Mouse (Mus musculus): ENCODE measurements around the gene Aak1. TPM values are rescaled to one million over a fixed set of nuclear protein-coding genes. Genes with fewer than 3 reads are reported as not detected.

Aak1 gene
- total and polyA plus RNA-seq, 2 experiments from 2014 or later = 41.8 to 79.2 TPM

DNA sequence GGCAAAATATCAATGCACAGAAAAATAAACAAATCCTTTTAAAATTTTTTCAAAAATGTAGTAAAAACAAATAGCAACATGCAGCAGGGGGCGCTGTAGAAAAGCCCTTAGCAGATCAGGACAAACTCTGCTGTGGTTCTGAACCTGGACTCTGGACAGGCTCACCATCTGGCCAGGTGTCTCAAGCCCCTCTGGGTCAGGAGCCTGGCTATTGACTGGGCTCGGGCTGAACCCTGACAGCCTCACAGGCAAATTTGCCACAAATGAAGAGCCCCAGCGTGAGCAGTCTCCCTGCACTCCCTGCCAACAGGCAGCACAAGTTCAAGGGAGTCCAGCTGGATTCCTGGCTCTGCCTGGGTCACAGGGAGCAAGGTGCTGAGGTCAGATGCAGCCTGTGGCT, 36.0 kb upstream of the Aak1 start:
- Histone ChIP-seq H3K9ac (replicated peaks; ENCODE audit: low read length, poor library complexity, severe bottlenecking) (no peak overlapping the region), H3K4me2 (ENCODE audit: low read depth, low read length, poor library complexity, severe bottlenecking) (no peak overlapping the region)
- 21% methylated on average over 3 of the region's 3 CpGs for WGBS

DNA sequence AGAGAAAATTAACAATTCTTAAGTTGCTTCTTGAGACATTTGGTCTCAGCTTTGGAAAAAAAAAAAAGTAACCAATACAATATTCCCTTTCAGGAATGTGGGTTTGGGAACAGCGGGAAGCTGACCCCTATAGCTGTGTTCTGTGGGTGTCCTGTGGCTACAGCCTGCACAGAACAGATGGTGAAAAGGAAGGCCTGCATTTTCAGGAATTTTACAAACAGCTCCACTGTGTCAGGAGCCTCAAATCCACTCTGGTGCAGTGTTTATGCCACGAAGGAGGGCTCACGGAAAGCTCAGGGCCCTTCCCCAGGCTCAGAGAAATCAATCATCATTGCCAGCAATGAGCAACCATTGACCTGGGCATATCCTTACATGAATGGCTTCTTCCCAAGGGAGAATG, 34.4 kb upstream of the Aak1 start:
- H3K4me2 ChIP-seq (ENCODE audit: low read depth, low read length, poor library complexity, severe bottlenecking) = no peak overlapping the region
- ATAC-seq (ENCODE audit: low FRiP score) = no peak
- H3K9ac ChIP-seq (replicated peaks; ENCODE audit: low read length, poor library complexity, severe bottlenecking) = no peak overlapping the region
- H3K4me3 ChIP-seq (ENCODE audit: low read depth, low read length) = no peak overlapping the region
- H3K27me3 ChIP-seq (ENCODE audit: insufficient read depth, low read length) = no peaks in the 10 kb centered on the region
- no peak for DNase-seq (ENCODE audit: low spot score)
- peaks cover 3% of the 10 kb centered on the region for H3K4me1 ChIP-seq (ENCODE audit: insufficient read depth, low read length)
- H3K27ac ChIP-seq (ENCODE audit: low read depth, low read length) = peak overlapping the region; percentile 26; the same call in 1 of the 2 replicates
- 43% methylated on average over 3 of the region's 3 CpGs for WGBS
- no peak for TF ChIP-seq CTCF (IDR thresholded peaks at IDR 0.05)
- H3K36me3 ChIP-seq (ENCODE audit: insufficient read depth, low read length) = no peaks in the 10 kb centered on the region
- H3K9me3 ChIP-seq (ENCODE audit: low read length) = no peaks in the 10 kb centered on the region

More for the DNA sequence above, 36.0 kb upstream of the Aak1 start:
- Histone ChIP-seq H3K4me1 (ENCODE audit: insufficient read depth, low read length) (peaks cover 5% of the 10 kb centered on the region), H3K36me3 (ENCODE audit: insufficient read depth, low read length) (no peaks in the 10 kb centered on the region), H3K4me3 (ENCODE audit: low read depth, low read length) (no peak overlapping the region), H3K9me3 (ENCODE audit: low read length) (no peaks in the 10 kb centered on the region), H3K27ac (ENCODE audit: low read depth, low read length) (no peak overlapping the region), H3K27me3 (ENCODE audit: insufficient read depth, low read length) (no peaks in the 10 kb centered on the region)
- DNase-seq (ENCODE audit: low spot score) (peak; percentile 26), ATAC-seq (ENCODE audit: low FRiP score) (no peak)
- peak; percentile 59 for TF ChIP-seq CTCF (IDR thresholded peaks at IDR 0.05)

DNA sequence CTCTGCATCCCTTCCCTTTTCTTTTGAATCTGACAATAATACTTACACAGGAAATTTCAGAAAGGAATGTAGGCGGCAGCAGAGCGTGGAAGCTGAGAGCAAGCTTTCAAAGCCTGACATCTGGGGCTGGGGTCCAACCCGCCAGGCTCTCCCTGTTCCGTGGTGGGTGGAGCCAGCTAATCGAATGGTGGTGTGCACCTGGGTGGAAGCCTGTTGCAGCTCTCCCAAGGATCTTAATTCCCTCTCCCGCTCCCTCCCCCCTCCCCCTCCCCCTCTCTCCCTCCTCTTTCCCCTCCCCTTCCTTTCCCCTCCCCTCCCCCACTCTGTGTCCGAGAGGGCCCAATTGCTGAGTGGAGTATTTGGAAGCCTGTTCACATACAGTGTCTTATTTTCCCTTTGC, 33.9 kb upstream of the Aak1 start:
- H3K36me3 ChIP-seq (ENCODE audit: insufficient read depth, low read length) = no peaks in the 10 kb centered on the region
- H3K9ac ChIP-seq (replicated peaks; ENCODE audit: low read length, poor library complexity, severe bottlenecking) = no peak overlapping the region
- 5% methylated on average over 7 of the region's 7 CpGs for WGBS
- H3K27me3 ChIP-seq (ENCODE audit: insufficient read depth, low read length) = no peaks in the 10 kb centered on the region
- H3K9me3 ChIP-seq (ENCODE audit: low read length) = no peaks in the 10 kb centered on the region
- peak; percentile 19; the same call in 1 of the 2 replicates for TF ChIP-seq CTCF (IDR thresholded peaks at IDR 0.05)
- peak overlapping the region; percentile 26; the same call in 1 of the 2 replicates for H3K4me2 ChIP-seq (ENCODE audit: low read depth, low read length, poor library complexity, severe bottlenecking)
- 0 out of 2 replicates have a peak overlapping the region, but pooled peaks have one; percentile 26 for H3K27ac ChIP-seq (ENCODE audit: low read depth, low read length)
- DNase-seq (ENCODE audit: low spot score) (peak; percentile 31), ATAC-seq (ENCODE audit: low FRiP score) (no peak)
- no peaks in the 10 kb centered on the region; the same call in 1 of the 2 replicates for H3K4me1 ChIP-seq (ENCODE audit: insufficient read depth, low read length)
- no peak overlapping the region for H3K4me3 ChIP-seq (ENCODE audit: low read depth, low read length)

DNA sequence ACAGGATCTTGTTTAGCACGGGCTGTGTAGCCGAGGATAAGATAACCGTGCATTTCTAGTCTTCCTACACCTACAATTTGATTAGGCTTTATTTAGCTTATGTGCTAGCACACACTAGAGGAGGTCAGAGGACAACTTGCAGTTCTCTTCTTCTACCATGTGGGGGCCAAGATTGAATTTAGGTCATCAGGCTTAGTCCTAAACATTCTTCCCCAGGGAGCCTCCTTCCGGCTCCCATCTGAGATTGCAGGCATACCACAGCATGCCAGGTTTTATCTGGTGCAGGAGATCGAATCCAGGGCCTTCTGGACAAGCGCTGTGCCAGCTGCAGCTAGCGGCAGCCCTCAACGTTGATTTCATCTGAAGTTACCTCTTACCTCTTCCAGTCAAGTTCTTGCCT, 32.7 kb upstream of the Aak1 start:
- Histone ChIP-seq H3K9ac (replicated peaks; ENCODE audit: low read length, poor library complexity, severe bottlenecking) (no peak overlapping the region), H3K4me2 (ENCODE audit: low read depth, low read length, poor library complexity, severe bottlenecking) (no peak overlapping the region), H3K27ac (ENCODE audit: low read depth, low read length) (no peak overlapping the region), H3K9me3 (ENCODE audit: low read length) (no peaks in the 10 kb centered on the region), H3K36me3 (ENCODE audit: insufficient read depth, low read length) (no peaks in the 10 kb centered on the region), H3K4me3 (ENCODE audit: low read depth, low read length) (no peak overlapping the region), H3K27me3 (ENCODE audit: insufficient read depth, low read length) (no peaks in the 10 kb centered on the region), H3K4me1 (ENCODE audit: insufficient read depth, low read length) (no peaks in the 10 kb centered on the region; the same call in 1 of the 2 replicates)
- peak; percentile 64 for TF ChIP-seq CTCF (IDR thresholded peaks at IDR 0.05)
- peak; percentile 78 for DNase-seq (ENCODE audit: low spot score)
- WGBS = 31% methylated on average over 8 of the region's 8 CpGs
- ATAC-seq (ENCODE audit: low FRiP score) = no peak

DNA sequence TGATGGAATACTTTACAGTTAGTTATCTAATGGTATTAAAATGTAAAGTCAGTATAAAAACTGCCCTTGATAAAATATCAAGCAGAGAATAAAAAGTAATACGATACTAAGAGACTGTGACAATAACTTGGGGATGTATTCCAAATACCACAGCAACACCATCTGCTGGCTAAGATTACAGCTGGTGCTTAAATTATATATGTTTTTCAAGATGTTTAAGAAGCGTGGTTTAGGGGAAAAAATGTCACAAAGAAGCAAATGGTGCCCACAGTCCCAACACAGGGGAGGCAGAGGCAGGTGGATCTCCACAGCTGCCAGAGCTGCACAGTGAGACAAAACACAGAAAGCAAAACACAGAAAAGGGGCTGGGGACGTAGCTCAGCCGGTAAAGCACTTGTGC, 30.4 kb upstream of the Aak1 start:
- WGBS = 79% methylated on average over 4 of the region's 4 CpGs
- ATAC-seq (ENCODE audit: low FRiP score) = no peak

DNA sequence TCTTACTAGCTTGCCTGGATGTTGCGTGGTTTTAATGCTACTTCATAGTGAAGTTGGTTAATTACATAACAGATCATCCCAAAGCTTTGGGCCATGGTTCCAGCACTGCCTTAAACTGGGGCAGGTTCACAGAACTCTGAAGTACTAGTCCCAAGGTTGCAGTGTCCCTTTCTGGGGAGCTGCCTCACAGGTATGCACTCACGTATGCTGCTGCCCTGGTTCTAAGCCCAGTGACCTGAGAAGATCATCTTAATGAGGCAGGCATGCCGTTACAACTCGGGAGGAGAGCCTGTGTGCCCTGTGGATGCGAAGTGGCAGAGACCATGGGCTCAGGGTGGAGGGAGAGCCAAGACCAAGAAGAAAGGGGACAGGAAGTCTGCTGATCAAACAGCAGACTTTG, 29.4 kb upstream of the Aak1 start:
- no peaks in the 10 kb centered on the region for H3K27me3 ChIP-seq (ENCODE audit: insufficient read depth, low read length)
- no peak overlapping the region for H3K4me2 ChIP-seq (ENCODE audit: low read depth, low read length, poor library complexity, severe bottlenecking)
- ATAC-seq (ENCODE audit: low FRiP score) (no peak), DNase-seq (ENCODE audit: low spot score) (no peak)
- H3K4me3 ChIP-seq (ENCODE audit: low read depth, low read length) = no peak overlapping the region
- H3K9ac ChIP-seq (replicated peaks; ENCODE audit: low read length, poor library complexity, severe bottlenecking) = no peak overlapping the region
- WGBS = 94% methylated on average over 5 of the region's 5 CpGs
- no peaks in the 10 kb centered on the region for H3K9me3 ChIP-seq (ENCODE audit: low read length)
- H3K4me1 ChIP-seq (ENCODE audit: insufficient read depth, low read length) = no peaks in the 10 kb centered on the region; the same call in 1 of the 2 replicates
- no peaks in the 10 kb centered on the region for H3K36me3 ChIP-seq (ENCODE audit: insufficient read depth, low read length)
- no peak for TF ChIP-seq CTCF (IDR thresholded peaks at IDR 0.05)
- H3K27ac ChIP-seq (ENCODE audit: low read depth, low read length) = no peak overlapping the region

More for the DNA sequence above, 30.4 kb upstream of the Aak1 start:
- no peak overlapping the region for H3K9ac ChIP-seq (replicated peaks; ENCODE audit: low read length, poor library complexity, severe bottlenecking)
- H3K4me1 ChIP-seq (ENCODE audit: insufficient read depth, low read length) = no peaks in the 10 kb centered on the region; the same call in 1 of the 2 replicates
- no peak for DNase-seq (ENCODE audit: low spot score)
- H3K27me3 ChIP-seq (ENCODE audit: insufficient read depth, low read length) = no peaks in the 10 kb centered on the region
- no peak overlapping the region for H3K4me3 ChIP-seq (ENCODE audit: low read depth, low read length)
- no peak for TF ChIP-seq CTCF (IDR thresholded peaks at IDR 0.05)
- no peak overlapping the region for H3K27ac ChIP-seq (ENCODE audit: low read depth, low read length)
- H3K9me3 ChIP-seq (ENCODE audit: low read length) = no peaks in the 10 kb centered on the region
- H3K4me2 ChIP-seq (ENCODE audit: low read depth, low read length, poor library complexity, severe bottlenecking) = no peak overlapping the region
- H3K36me3 ChIP-seq (ENCODE audit: insufficient read depth, low read length) = no peaks in the 10 kb centered on the region
